Mouse (Mus musculus) intestine, embryonic 14.5 days (tissue): ENCODE measurements at regions not wholly inside any gene's neighbourhood (a gene's known extent, or its start where the extent isn't known, plus 50 kb on each side); places are given as distances from the start of the nearest gene placed in this dataset.

Source experiments
- ATAC-seq: fragments of 200-750 bp; cut with Nextera tagmentation; replicated peaks from 2 replicates; pipeline ENCODE4 v1.8.0; 2017; ENCODE audit warnings: low read depth, moderate number of reproducible peaks, moderate TSS enrichment, moderate library complexity; ENCODE audit not compliant: low FRiP score, low TSS enrichment
- DNase-seq: peaks from one replicate; pipeline ENCODE4 v3.0.0-alpha.2; 2018; ENCODE audit warnings: low spot score
- H3K27ac ChIP-seq: fragments of 300-500 bp; sonication (generic); 2 replicates; pipeline ENCODE4 v1.5.1; 2014; ENCODE audit warnings: low read depth, mild to moderate bottlenecking, control low read depth
- H3K27me3 ChIP-seq: fragments of 300-500 bp; sonication (generic); replicated peaks from 2 replicates; pipeline ENCODE4 v1.6.1; 2014; ENCODE audit warnings: low read length, control low read depth; ENCODE audit not compliant: control insufficient read depth, insufficient read depth
- H3K36me3 ChIP-seq: fragments of 300-500 bp; sonication (generic); 2 replicates; pipeline ENCODE4 v1.6.1; 2014; ENCODE audit warnings: low read length, control low read depth; ENCODE audit not compliant: control insufficient read depth, insufficient read depth
- H3K4me1 ChIP-seq: fragments of 300-500 bp; sonication (generic); replicated peaks from 2 replicates; pipeline ENCODE4 v1.6.1; 2014; ENCODE audit warnings: low read length, control low read depth, mixed read lengths; ENCODE audit not compliant: control insufficient read depth, insufficient read depth
- H3K4me2 ChIP-seq: fragments of 300-500 bp; sonication (generic); 2 replicates; pipeline ENCODE4 v1.6.1; 2014; ENCODE audit warnings: low read length
- H3K4me3 ChIP-seq: fragments of 300-500 bp; sonication (generic); 2 replicates; pipeline ENCODE4 v1.5.1; 2014; ENCODE audit warnings: low read depth, low read length, control low read depth, mixed read lengths
- H3K9ac ChIP-seq: fragments of 300-500 bp; sonication (generic); 2 replicates; pipeline ENCODE4 v1.6.1; 2014; ENCODE audit warnings: mild to moderate bottlenecking, low read length
- H3K9me3 ChIP-seq: fragments of 300-500 bp; sonication (generic); 2 replicates; pipeline ENCODE4 v1.6.1; 2016; ENCODE audit warnings: low read length, control low read depth; ENCODE audit not compliant: control insufficient read depth
- WGBS: fragments of 180-500 bp; shearing (Covaris S2); extraction: QIAGEN DNeasy Blood & Tissue Kit; methylation state at CpG from one replicate; pipeline ENCODE4 v1.1.7; 2014; 5-methylcytosine and 5-hydroxymethylcytosine counted together

- 65% methylated on average over 5 of the region's 5 CpGs for WGBS
- Histone ChIP-seq H3K27ac (no peak overlapping the region), H3K4me1 (no peaks in the 10 kb centered on the region), H3K9me3 (no peaks in the 10 kb centered on the region), H3K36me3 (no peaks in the 10 kb centered on the region), H3K4me2 (no peak overlapping the region), H3K9ac (no peak overlapping the region), H3K4me3 (no peak overlapping the region), H3K27me3 (no peaks in the 10 kb centered on the region)
- no peak for DNase-seq
- ATAC-seq: no peak
Measured at GRCm38 (mm10) chr13:71272431-71272830, 430.8 kb upstream of the Adamts16 start.

- H3K4me2 ChIP-seq: no peak overlapping the region
- no peaks in the 10 kb centered on the region for H3K9me3 ChIP-seq
Measured at GRCm38 (mm10) chr13:71271727-71272418, 430.3 kb upstream of the Adamts16 start.

GRCm38 (mm10) chr13:71270370-71270769, 428.8 kb upstream of the Adamts16 start:
- WGBS: 54% methylated on average over 8 of the region's 8 CpGs
- Histone ChIP-seq H3K4me1 (no peaks in the 10 kb centered on the region), H3K4me2 (no peak overlapping the region), H3K9ac (no peak overlapping the region), H3K4me3 (no peak overlapping the region), H3K27me3 (no peaks in the 10 kb centered on the region), H3K27ac (no peak overlapping the region), H3K36me3 (no peaks in the 10 kb centered on the region), H3K9me3 (no peaks in the 10 kb centered on the region)
- DNase-seq (no peak), ATAC-seq (no peak)

More at GRCm38 (mm10) chr13:71271727-71272418, 430.3 kb upstream of the Adamts16 start:
- Histone ChIP-seq H3K4me3 (no peak overlapping the region), H3K27ac (no peak overlapping the region), H3K9ac (no peak overlapping the region), H3K27me3 (no peaks in the 10 kb centered on the region), H3K4me1 (no peaks in the 10 kb centered on the region), H3K36me3 (no peaks in the 10 kb centered on the region)
- DNase-seq: no peak
- 63% methylated on average over 6 of the region's 6 CpGs for WGBS
- ATAC-seq: no peak

GRCm38 (mm10) chr13:71269496-71269895, 427.9 kb upstream of the Adamts16 start:
- 62% methylated on average over 2 of the region's 2 CpGs for WGBS
- H3K4me1 ChIP-seq: no peaks in the 10 kb centered on the region
- no peak overlapping the region for H3K27ac ChIP-seq
- DNase-seq: no peak
- H3K4me2 ChIP-seq: no peak overlapping the region
- H3K27me3 ChIP-seq: no peaks in the 10 kb centered on the region
- no peak for ATAC-seq
- H3K9ac ChIP-seq: no peak overlapping the region
- no peaks in the 10 kb centered on the region for H3K36me3 ChIP-seq
- H3K4me3 ChIP-seq: no peak overlapping the region
- H3K9me3 ChIP-seq: no peaks in the 10 kb centered on the region

- ATAC-seq (no peak), DNase-seq (no peak)
- Histone ChIP-seq H3K4me1 (no peaks in the 10 kb centered on the region), H3K9me3 (no peaks in the 10 kb centered on the region), H3K27me3 (no peaks in the 10 kb centered on the region), H3K27ac (no peak overlapping the region), H3K4me2 (no peak overlapping the region), H3K9ac (no peak overlapping the region), H3K4me3 (no peak overlapping the region), H3K36me3 (no peaks in the 10 kb centered on the region)
- WGBS: 92% methylated on average over 16 of the region's 16 CpGs
Measured at GRCm38 (mm10) chr13:71263315-71263878, 421.8 kb upstream of the Adamts16 start.

GRCm38 (mm10) chr13:71262575-71263295, 421.1 kb upstream of the Adamts16 start:
- 81% methylated on average over 10 of the region's 10 CpGs for WGBS
- DNase-seq: no peak
- H3K27ac ChIP-seq: no peak overlapping the region
- H3K9ac ChIP-seq: no peak overlapping the region
- H3K9me3 ChIP-seq: no peaks in the 10 kb centered on the region
- no peak for ATAC-seq
- no peak overlapping the region for H3K4me2 ChIP-seq
- H3K27me3 ChIP-seq: no peaks in the 10 kb centered on the region
- H3K4me1 ChIP-seq: no peaks in the 10 kb centered on the region
- H3K36me3 ChIP-seq: no peaks in the 10 kb centered on the region
- no peak overlapping the region for H3K4me3 ChIP-seq

GRCm38 (mm10) chr13:71254016-71254415, 412.4 kb upstream of the Adamts16 start:
- no peaks in the 10 kb centered on the region for H3K4me1 ChIP-seq
- H3K9me3 ChIP-seq: no peaks in the 10 kb centered on the region
- no peak for DNase-seq
- no peaks in the 10 kb centered on the region for H3K27me3 ChIP-seq
- no peaks in the 10 kb centered on the region for H3K36me3 ChIP-seq
- H3K27ac ChIP-seq: no peak overlapping the region
- WGBS: 92% methylated on average over 2 of the region's 2 CpGs
- ATAC-seq: no peak
- no peak overlapping the region for H3K4me2 ChIP-seq
- no peak overlapping the region for H3K4me3 ChIP-seq
- no peak overlapping the region for H3K9ac ChIP-seq

- Histone ChIP-seq H3K4me3 (no peak overlapping the region), H3K36me3 (no peaks in the 10 kb centered on the region), H3K9ac (no peak overlapping the region), H3K4me1 (no peaks in the 10 kb centered on the region), H3K27me3 (no peaks in the 10 kb centered on the region), H3K27ac (no peak overlapping the region), H3K4me2 (no peak overlapping the region), H3K9me3 (no peaks in the 10 kb centered on the region)
- DNase-seq (no peak), ATAC-seq (no peak)
- WGBS: 40% methylated on average over 8 of the region's 8 CpGs
Measured at GRCm38 (mm10) chr13:71248261-71249031, 406.8 kb upstream of the Adamts16 start.
